Mouse (Mus musculus) limb, embryonic 13.5 days (tissue): Measurements from ENCODE around the gene Nsun2. TPM values are rescaled to one million over a fixed set of nuclear protein-coding genes. Genes with fewer than 3 reads are reported as not detected.

Experiments
- ATAC-seq: fragments of 200-750 bp; cut with Nextera tagmentation; 2 replicates; pipeline ENCODE4 v1.8.0; 2017; ENCODE audit warnings: low read depth, moderate number of reproducible peaks, moderate TSS enrichment; ENCODE audit not compliant: low FRiP score
- H3K27ac ChIP-seq: fragments of 300-500 bp; sonication (generic); 2 replicates; pipeline ENCODE4 v1.5.1; 2015; ENCODE audit warnings: inconsistent platforms, mild to moderate bottlenecking, moderate library complexity
- H3K27me3 ChIP-seq: fragments of 300-500 bp; sonication (generic); 2 replicates; pipeline ENCODE4 v1.6.1; 2015; ENCODE audit warnings: mild to moderate bottlenecking, inconsistent platforms
- H3K36me3 ChIP-seq: fragments of 300-500 bp; sonication (generic); 2 replicates; pipeline ENCODE4 v1.6.1; 2015; ENCODE audit warnings: inconsistent platforms, mild to moderate bottlenecking, moderate library complexity
- H3K4me1 ChIP-seq: fragments of 300-500 bp; sonication (generic); 2 replicates; pipeline ENCODE4 v1.6.1; 2015; ENCODE audit warnings: inconsistent platforms
- H3K4me2 ChIP-seq: fragments of 300-500 bp; sonication (generic); replicated peaks from 2 replicates; pipeline ENCODE4 v1.6.1; 2015; ENCODE audit warnings: inconsistent platforms, mild to moderate bottlenecking, moderate library complexity
- H3K4me3 ChIP-seq: fragments of 300-500 bp; sonication (generic); 2 replicates; pipeline ENCODE4 v1.5.1; 2015; ENCODE audit warnings: moderate library complexity, mild to moderate bottlenecking, inconsistent platforms
- H3K9ac ChIP-seq: fragments of 300-500 bp; sonication (generic); 2 replicates; pipeline ENCODE4 v1.6.1; 2015; ENCODE audit warnings: mild to moderate bottlenecking, inconsistent platforms
- H3K9me3 ChIP-seq: fragments of 300-500 bp; sonication (generic); 2 replicates; pipeline ENCODE4 v1.6.1; 2016; ENCODE audit warnings: inconsistent platforms
- WGBS: fragments of 180-500 bp; shearing (Covaris S2); methylation state at CpG from one replicate; pipeline ENCODE4 v1.1.7; 2015; 5-methylcytosine and 5-hydroxymethylcytosine counted together
- polyA plus RNA-seq: library from polyadenylated mRNA; unstranded; fragments of >200 nt; fragmentation: Nextera tagmentation; extraction: Ambion mirVana; gene quantifications from 2 replicates; pipeline ENCODE4 v1.2.1, GENCODE M21; 2015

Nsun2 gene
- polyA plus RNA-seq, 1 experiment from 2014 or later = 125 TPM

DNA sequence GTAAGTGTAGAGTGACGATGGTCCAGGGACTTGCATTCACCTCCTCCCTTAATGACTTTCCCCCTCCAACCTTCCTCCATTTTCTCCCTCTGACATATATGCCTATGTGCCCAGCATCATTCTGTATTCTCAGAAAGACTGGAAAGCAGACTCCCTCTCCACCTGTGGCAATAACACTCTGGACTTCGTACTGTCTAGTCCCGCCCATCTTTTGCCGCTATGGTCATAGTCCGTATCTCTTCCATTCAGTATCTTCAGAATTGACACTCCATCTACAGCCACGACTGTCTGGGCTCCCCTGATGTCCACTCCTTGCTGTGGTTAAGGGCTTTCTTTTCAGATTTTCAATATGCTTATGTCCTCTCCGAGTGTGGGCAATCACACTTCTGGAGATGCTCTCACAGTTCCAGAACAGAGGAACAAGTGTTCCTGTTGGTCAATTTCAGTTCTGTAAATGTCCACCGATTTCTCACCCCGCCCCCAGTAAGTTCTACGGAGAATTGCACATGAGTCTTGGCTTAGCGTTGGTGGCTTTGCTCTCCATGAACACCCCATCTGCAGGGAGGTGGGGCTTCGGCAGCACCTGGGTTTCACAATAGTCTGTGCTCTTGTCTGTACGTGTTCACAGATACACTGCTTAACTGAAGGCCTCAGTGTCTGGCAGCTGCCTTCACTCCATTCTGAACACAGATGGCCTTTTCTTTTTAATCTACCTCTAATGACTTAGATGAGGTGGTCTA, 111.1 kb downstream of the Nsun2 start:
- no peaks in the 10 kb centered on the region for H3K4me1 ChIP-seq
- 80% methylated on average over 13 of the region's 13 CpGs for WGBS
- no peaks in the 10 kb centered on the region for H3K9me3 ChIP-seq
- no peak overlapping the region for H3K4me2 ChIP-seq
- H3K4me3 ChIP-seq = no peak overlapping the region
- no peak overlapping the region for H3K9ac ChIP-seq
- H3K27me3 ChIP-seq = no peaks in the 10 kb centered on the region
- no peak for ATAC-seq
- H3K27ac ChIP-seq = no peak overlapping the region
- peaks cover 17% of the 10 kb centered on the region for H3K36me3 ChIP-seq

GRCm38 (mm10) chr13:69645694-69646423, 112.3 kb downstream of the Nsun2 start:
- 0 out of 2 replicates have a peak, but pooled peaks cover 6% of the 10 kb centered on the region for H3K36me3 ChIP-seq
- H3K9ac ChIP-seq = no peak overlapping the region
- 59% methylated on average over 13 of the region's 13 CpGs for WGBS
- H3K9me3 ChIP-seq = no peaks in the 10 kb centered on the region
- no peak overlapping the region for H3K4me3 ChIP-seq
- no peak overlapping the region for H3K27ac ChIP-seq
- no peak overlapping the region for H3K4me2 ChIP-seq
- H3K27me3 ChIP-seq = no peaks in the 10 kb centered on the region
- ATAC-seq = no peak
- H3K4me1 ChIP-seq = no peaks in the 10 kb centered on the region

- no peak overlapping the region for H3K27ac ChIP-seq
- WGBS = 85% methylated on average over 9 of the region's 9 CpGs
- no peaks in the 10 kb centered on the region for H3K9me3 ChIP-seq
- 0 out of 2 replicates have a peak, but pooled peaks cover 6% of the 10 kb centered on the region for H3K36me3 ChIP-seq
- no peak for ATAC-seq
- no peaks in the 10 kb centered on the region for H3K27me3 ChIP-seq
- H3K4me1 ChIP-seq = no peaks in the 10 kb centered on the region
- no peak overlapping the region for H3K9ac ChIP-seq
- H3K4me2 ChIP-seq = no peak overlapping the region
- H3K4me3 ChIP-seq = no peak overlapping the region
Measured at GRCm38 (mm10) chr13:69646481-69646880, 112.9 kb downstream of the Nsun2 start.

DNA sequence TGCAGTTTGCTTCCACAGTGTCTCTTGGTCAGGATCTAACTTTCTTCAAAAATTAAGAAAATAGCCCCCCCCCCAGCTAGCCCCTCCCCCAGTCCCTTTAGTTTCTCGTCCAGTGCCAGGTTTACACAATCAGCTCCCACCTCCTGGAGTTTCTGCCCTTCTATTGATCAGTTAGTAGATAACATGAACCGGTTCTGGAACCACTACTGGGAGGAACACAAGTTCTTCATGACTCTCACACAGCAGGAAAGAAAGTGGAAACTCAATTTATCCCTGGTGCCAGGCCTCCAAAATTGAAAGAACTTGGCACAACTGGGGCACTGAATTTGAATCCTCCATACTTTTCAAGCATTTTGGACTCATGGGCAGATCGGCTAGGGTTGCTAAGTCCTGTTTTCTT, 121.0 kb downstream of the Nsun2 start:
- no peaks in the 10 kb centered on the region for H3K9me3 ChIP-seq
- WGBS = 80% methylated on average over 3 of the region's 3 CpGs
- H3K4me1 ChIP-seq = no peaks in the 10 kb centered on the region
- H3K4me3 ChIP-seq = no peak overlapping the region
- H3K27me3 ChIP-seq = no peaks in the 10 kb centered on the region
- no peak overlapping the region for H3K9ac ChIP-seq
- no peak overlapping the region for H3K4me2 ChIP-seq
- no peak for ATAC-seq
- no peaks in the 10 kb centered on the region for H3K36me3 ChIP-seq
- H3K27ac ChIP-seq = no peak overlapping the region

DNA sequence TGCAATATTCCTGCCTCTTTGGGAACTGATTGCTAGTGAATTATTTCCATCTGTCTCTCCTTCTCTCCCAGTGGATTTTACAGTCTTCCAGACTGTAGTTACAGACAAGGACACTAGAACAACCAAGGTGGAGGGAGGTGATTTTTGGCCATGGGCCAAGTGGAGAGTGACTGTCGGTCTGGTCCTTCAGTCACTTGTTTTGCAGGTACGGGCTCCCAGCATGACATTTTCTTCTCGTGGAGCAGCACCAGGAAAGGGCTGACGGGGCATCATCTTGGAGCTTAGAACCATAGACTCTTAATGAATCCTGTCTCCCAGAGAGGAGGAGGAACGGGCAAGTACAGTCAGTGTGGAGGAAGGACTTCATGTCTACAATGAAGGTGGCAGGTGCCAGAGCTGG, 138.6 kb downstream of the Nsun2 start:
- Histone ChIP-seq H3K9me3 (no peaks in the 10 kb centered on the region), H3K4me3 (no peak overlapping the region), H3K4me2 (no peak overlapping the region), H3K36me3 (no peaks in the 10 kb centered on the region), H3K27me3 (no peaks in the 10 kb centered on the region), H3K27ac (no peak overlapping the region), H3K9ac (no peak overlapping the region), H3K4me1 (no peaks in the 10 kb centered on the region)
- no peak for ATAC-seq
- WGBS = 78% methylated on average over 5 of the region's 5 CpGs

DNA sequence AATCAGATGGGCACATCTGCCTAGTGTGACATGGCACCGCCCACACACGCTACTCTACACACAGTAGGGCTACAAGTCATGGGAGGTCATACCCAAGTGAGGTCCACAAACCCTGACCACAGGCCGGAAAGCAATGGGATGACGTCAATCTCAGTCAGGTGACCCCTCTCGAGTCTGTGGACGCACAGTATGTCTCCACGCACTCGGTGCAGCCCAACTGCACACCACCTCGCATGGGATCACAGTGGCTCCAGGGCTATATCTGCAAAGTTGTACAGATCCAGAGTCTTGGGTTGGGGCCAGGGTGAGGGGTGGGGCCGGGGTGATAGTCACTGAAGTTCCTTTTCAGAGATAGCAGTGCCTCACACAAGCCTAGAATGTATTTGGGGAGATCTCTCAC, 139.0 kb downstream of the Nsun2 start:
- ATAC-seq = no peak
- Histone ChIP-seq H3K9ac (no peak overlapping the region), H3K27me3 (no peaks in the 10 kb centered on the region), H3K27ac (no peak overlapping the region), H3K4me2 (no peak overlapping the region), H3K4me1 (no peaks in the 10 kb centered on the region), H3K9me3 (no peaks in the 10 kb centered on the region), H3K36me3 (no peaks in the 10 kb centered on the region), H3K4me3 (no peak overlapping the region)
- 89% methylated on average over 10 of the region's 10 CpGs for WGBS

DNA sequence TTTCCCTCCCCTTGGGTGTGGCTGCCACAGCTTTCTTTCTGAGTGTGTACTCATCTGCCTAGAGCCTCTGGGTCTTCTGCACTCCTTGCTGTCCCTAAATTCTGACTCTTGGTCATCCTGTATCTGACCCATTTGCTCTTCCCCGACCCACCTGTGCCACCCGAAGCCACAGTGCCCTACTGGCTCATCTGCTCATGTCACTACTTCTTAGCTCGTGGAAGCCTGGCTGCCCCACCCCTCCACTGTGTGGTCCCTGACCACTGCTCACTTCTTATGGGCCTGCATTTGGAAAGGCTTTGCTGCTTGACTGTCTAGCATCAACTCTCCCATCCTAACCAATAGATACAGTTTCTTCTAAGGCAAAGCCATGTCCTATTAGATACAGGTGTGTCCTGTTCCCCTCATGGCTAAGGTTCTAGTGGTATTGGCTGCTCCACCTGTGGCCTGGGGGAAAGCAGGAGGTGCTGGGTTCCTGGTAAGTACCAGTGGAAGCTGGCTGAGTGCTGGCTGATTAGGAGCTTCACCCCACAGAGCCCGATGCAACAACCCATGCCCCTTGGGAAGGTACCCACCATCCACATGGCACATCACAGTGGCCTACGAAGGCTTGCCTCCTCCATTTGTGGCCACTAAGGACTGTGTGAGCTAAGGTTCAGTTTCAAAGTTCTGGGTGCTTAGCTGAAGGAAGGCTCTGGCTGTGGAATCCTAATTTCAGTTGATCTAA, 139.8 kb downstream of the Nsun2 start:
- WGBS = 85% methylated on average over 5 of the region's 5 CpGs
- no peaks in the 10 kb centered on the region for H3K27me3 ChIP-seq
- no peaks in the 10 kb centered on the region for H3K9me3 ChIP-seq
- no peaks in the 10 kb centered on the region for H3K36me3 ChIP-seq
- ATAC-seq = no peak
- H3K4me2 ChIP-seq = no peak overlapping the region
- H3K27ac ChIP-seq = no peak overlapping the region
- H3K9ac ChIP-seq = no peak overlapping the region
- H3K4me1 ChIP-seq = no peaks in the 10 kb centered on the region
- no peak overlapping the region for H3K4me3 ChIP-seq

DNA sequence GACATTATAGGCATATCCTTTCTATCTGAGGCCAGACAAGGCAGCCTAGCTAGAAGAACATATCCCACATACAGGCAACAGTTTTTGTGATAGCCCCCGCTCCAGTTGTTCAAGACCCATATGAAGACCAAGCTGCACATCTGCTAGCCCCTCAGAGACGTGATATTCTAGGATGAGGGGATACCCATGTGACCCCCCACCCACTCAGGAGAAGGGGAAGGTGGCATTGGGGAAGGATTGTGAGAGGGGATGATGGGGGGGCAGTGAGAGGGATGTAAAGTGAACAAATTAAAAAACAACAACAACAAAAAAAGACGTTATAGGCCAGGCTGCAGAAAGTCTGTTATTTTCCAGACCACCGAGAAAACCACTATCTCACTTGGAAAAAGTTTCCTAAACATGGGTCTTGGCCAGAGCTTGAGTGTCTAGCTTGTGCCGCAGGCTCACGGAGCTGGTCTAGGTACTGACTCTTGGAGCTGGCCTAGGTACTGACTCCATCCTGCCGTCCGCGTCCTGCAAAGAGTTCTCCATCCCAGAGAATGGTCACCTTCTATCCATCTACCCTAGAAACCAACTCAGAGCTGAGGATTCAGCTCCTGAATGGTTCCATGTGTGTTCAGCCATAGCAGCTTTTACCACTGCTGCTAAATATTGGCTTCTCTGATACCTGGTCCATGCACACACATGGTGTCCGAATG, 140.5 kb downstream of the Nsun2 start:
- Histone ChIP-seq H3K27me3 (no peaks in the 10 kb centered on the region), H3K27ac (no peak overlapping the region), H3K9me3 (no peaks in the 10 kb centered on the region), H3K4me1 (no peaks in the 10 kb centered on the region), H3K4me3 (no peak overlapping the region), H3K9ac (no peak overlapping the region), H3K4me2 (no peak overlapping the region), H3K36me3 (no peaks in the 10 kb centered on the region)
- 50% methylated on average over 10 of the region's 10 CpGs for WGBS
- no peak for ATAC-seq

Other genes starting within 250 kb of the Nsun2 start
- gene Tent4a, start 871 bp downstream of the Nsun2 start, polyA plus RNA-seq = 6.3 and 6.7 TPM in 2 replicates
- gene Srd5a1, start 77.7 kb downstream of the Nsun2 start, polyA plus RNA-seq = 36.1 TPM in 2 replicates
- 4.3 and 4.8 TPM in 2 replicates for gene Ube2ql1, start 206.1 kb downstream of the Nsun2 start, polyA plus RNA-seq